Mouse (Mus musculus): ENCODE data around the gene Gm36864.

GRCm38 (mm10) chr7:44239913-44240312, 3.9 kb downstream of the Gm36864 start:
- TF ChIP-seq MAX (IDR thresholded peaks at IDR 0.05) (no peak), CTCF (IDR thresholded peaks at IDR 0.05; ENCODE audit: control insufficient read depth, insufficient read depth, insufficient read length) (no peak), USF1 (IDR thresholded peaks at IDR 0.05; ENCODE audit: low read depth) (no peak), CEBPB (IDR thresholded peaks at IDR 0.05; ENCODE audit: low read depth) (no peak), MYOG (IDR thresholded peaks at IDR 0.05; ENCODE audit: control insufficient read depth, extremely low read depth, insufficient read length) (no peak), FOSL1 (IDR thresholded peaks at IDR 0.05; ENCODE audit: insufficient read depth, low read length, poor library complexity, severe bottlenecking) (no peak), MYOD1 (IDR thresholded peaks at IDR 0.05; ENCODE audit: control insufficient read depth, insufficient read length, low read depth) (no peak)
